Comparison of ENCODE assay signal across 8 mouse cellular contexts in genomic region chr6:25808806-25809495, GRCm38 (mm10). TPM values are rescaled to one million over a fixed set of nuclear protein-coding genes. Genes with fewer than 3 reads are reported as not detected.
DNase-seq lines count a peak whose midpoint lies in the region; ATAC-seq lines count a peak whose summit lies in the region.

Pot1a (minus strand) TSS chr6:25809246.

- peaks cover 12% of the 10 kb centered on the region; the same call in 1 of the 2 replicates for H3K4me1 ChIP-seq in forebrain, embryonic 14.5 days (ENCODE audit: control insufficient read depth, insufficient read depth, low read length)
- peaks cover 9% of the 10 kb centered on the region; the same call in 1 of the 2 replicates for H3K4me1 ChIP-seq in neural tube, embryonic 15.5 days

- H3K27me3 ChIP-seq in forebrain, embryonic 14.5 days (replicated peaks; ENCODE audit: control insufficient read depth, insufficient read depth, low read length), result no peaks in the 10 kb centered on the region
- H3K27me3 ChIP-seq in neural tube, embryonic 15.5 days (replicated peaks), result no peaks in the 10 kb centered on the region

- peak within 1 kb of the TSS; percentile 54 for H3K4me3 ChIP-seq in forebrain, embryonic 14.5 days (ENCODE audit: low read depth, low read length)
- peak within 1 kb of the TSS; percentile 65 for H3K4me3 ChIP-seq in neural tube, embryonic 15.5 days (replicated peaks)

- intact Hi-C loops in heart, postnatal 14 days (cut with DNase I), result no loop called here

- under 1% methylated on average over 34 of the region's 34 CpGs for WGBS in forebrain, embryonic 14.5 days
- WGBS in neural tube, embryonic 15.5 days, result 0% methylated on average over 34 of the region's 34 CpGs

- H3K27ac ChIP-seq in forebrain, embryonic 14.5 days (ENCODE audit: low read depth, low read length), result peak within 1 kb of the TSS; percentile 85
- peak within 1 kb of the TSS; percentile 88 for H3K27ac ChIP-seq in neural tube, embryonic 15.5 days (replicated peaks)

- peak within 1 kb of the TSS; percentile 79 for H3K9ac ChIP-seq in forebrain, embryonic 14.5 days (ENCODE audit: low read length)
- peak within 1 kb of the TSS; percentile 67 for H3K9ac ChIP-seq in neural tube, embryonic 15.5 days (replicated peaks)

- DNase-seq in ES-CJ7 (ENCODE audit: low read depth, low spot score), result peak; percentile 99
- DNase-seq in cerebellum, adult 11 months, result peak; percentile 95
- peak; percentile 98 for DNase-seq in forebrain, embryonic 14.5 days (ENCODE audit: low spot score)
- peak; percentile 96 for DNase-seq in heart, postnatal 14 days
- DNase-seq in layer of hippocampus, adult 11-12 months (ENCODE audit: low spot score), result peak; percentile 97
- peak; percentile 96 to 97 for DNase-seq in lung, adult 18-20 months
- peak; percentile 93 for DNase-seq in testis, postnatal 14 days (ENCODE audit: low spot score)

- ATAC-seq in forebrain, embryonic 14.5 days, result peak; percentile 99
- peak; percentile 100 for ATAC-seq in neural tube, embryonic 15.5 days (ENCODE audit: low FRiP score)

- no peaks in the 10 kb centered on the region for H3K36me3 ChIP-seq in forebrain, embryonic 14.5 days (ENCODE audit: control insufficient read depth, insufficient read depth, low read length)
- no peaks in the 10 kb centered on the region for H3K36me3 ChIP-seq in neural tube, embryonic 15.5 days

- no peaks in the 10 kb centered on the region for H3K9me3 ChIP-seq in forebrain, embryonic 14.5 days (replicated peaks; ENCODE audit: control insufficient read depth, low read length)
- H3K9me3 ChIP-seq in neural tube, embryonic 15.5 days (replicated peaks), result no peaks in the 10 kb centered on the region

- peak within 1 kb of the TSS; percentile 62 for H3K4me2 ChIP-seq in forebrain, embryonic 14.5 days (ENCODE audit: low read length)
- peak within 1 kb of the TSS; percentile 66 for H3K4me2 ChIP-seq in neural tube, embryonic 15.5 days

RNA-seq across cellular contexts. Expression of gene Pot1a, which starts in this region (rescaled TPM):
- polyA plus RNA-seq in forebrain, embryonic 14.5 days (2014; fragmentation: Nextera tagmentation; extraction: Ambion mirVana), result 39.8 and 42.3 TPM in 2 replicates
- total RNA-seq in heart, postnatal 14 days (2021), result 1 to 10 TPM; 8.4 to 9.6 TPM
- polyA plus RNA-seq in neural tube, embryonic 15.5 days (2015; fragmentation: Nextera tagmentation; extraction: Ambion mirVana), result 28.0 and 28.2 TPM in 2 replicates

Comparison
In these comparisons a context has a peak if more than half of its experiments do, and no peak if none do; other contexts are left out.
1. Peak in every context shown above with its lines: DNase-seq, ATAC-seq, H3K4me3 ChIP-seq and H3K27ac ChIP-seq.